8 mouse cellular contexts compared by ENCODE assay signal in genomic region chr6:89595777-89596146, GRCm38 (mm10). TPM values are rescaled to one million over a fixed set of nuclear protein-coding genes. Genes with fewer than 3 reads are reported as not detected.
DNase-seq lines count a peak whose midpoint lies in the region; ATAC-seq and TF ChIP-seq lines count a peak whose summit lies in the region.

No protein-coding gene starts in this region.

- no peak for DNase-seq in lung, postnatal 0 days (ENCODE audit: low spot score)
- DNase-seq in lung, adult 2 months, result no peak
- no peak for DNase-seq in embryo, embryonic 10 days (ENCODE audit: low spot score)
- DNase-seq in right cerebral cortex, adult 2 months (ENCODE audit: low spot score in 2 of 2), result no peak

- H3K4me2 ChIP-seq in lung, postnatal 0 days (replicated peaks; ENCODE audit: low read depth, low read length), result peak overlapping the region; percentile 93; the same call in 1 of the 2 replicates
- H3K4me2 ChIP-seq in limb, embryonic 15.5 days, result peak overlapping the region; percentile 72
- peak overlapping the region; percentile 81 for H3K4me2 ChIP-seq in stomach, embryonic 16.5 days (ENCODE audit: low read depth, low read length)

- no peak overlapping the region for H3K27ac ChIP-seq in lung, postnatal 0 days (ENCODE audit: low read length)
- no peak overlapping the region for H3K27ac ChIP-seq in limb, embryonic 15.5 days
- no peak overlapping the region for H3K27ac ChIP-seq in stomach, embryonic 16.5 days (ENCODE audit: low read length)

- no peak for TF ChIP-seq EP300 in lung, postnatal 0 days (IDR thresholded peaks at IDR 0.05)

- peaks cover 12% of the 10 kb centered on the region for H3K4me1 ChIP-seq in erythroblast, embryonic 14.5 days (ENCODE audit: control insufficient read depth)
- 0 out of 2 replicates have a peak, but pooled peaks cover 4% of the 10 kb centered on the region for H3K4me1 ChIP-seq in lung, postnatal 0 days (ENCODE audit: insufficient read depth, low read depth, low read length)
- H3K4me1 ChIP-seq in lung, adult 2 months (ENCODE audit: control insufficient read depth, insufficient read depth, low read length), result peaks cover 3% of the 10 kb centered on the region; the same call in 1 of the 2 replicates
- H3K4me1 ChIP-seq in limb, embryonic 15.5 days, result 0 out of 2 replicates have a peak, but pooled peaks cover 3% of the 10 kb centered on the region
- H3K4me1 ChIP-seq in stomach, embryonic 16.5 days (ENCODE audit: control insufficient read depth, insufficient read depth, low read length), result no peaks in the 10 kb centered on the region

- H3K9me3 ChIP-seq in erythroblast, embryonic 14.5 days (ENCODE audit: control insufficient read depth, low read length), result peaks cover 4% of the 10 kb centered on the region
- H3K9me3 ChIP-seq in lung, postnatal 0 days (ENCODE audit: low read length), result 0 out of 2 replicates have a peak, but pooled peaks cover 4% of the 10 kb centered on the region
- H3K9me3 ChIP-seq in limb, embryonic 15.5 days, result no peaks in the 10 kb centered on the region
- H3K9me3 ChIP-seq in stomach, embryonic 16.5 days (replicated peaks; ENCODE audit: control insufficient read depth, low read length), result no peaks in the 10 kb centered on the region

- no peak for ATAC-seq in erythroblast, adult 5-6 weeks (replicated peaks; ENCODE audit: low FRiP score, poor library complexity, severe bottlenecking)
- no peak for ATAC-seq in lung, postnatal 0 days
- no peak; the same call in 1 of the 2 replicates for ATAC-seq in limb, embryonic 15.5 days (ENCODE audit: insufficient number of reproducible peaks, low FRiP score, low TSS enrichment, low read depth)
- no peak for ATAC-seq in stomach, embryonic 16.5 days (ENCODE audit: insufficient read depth, low FRiP score)

- no peak for TF ChIP-seq POLR2A in lung, adult 2 months (IDR thresholded peaks at IDR 0.05; ENCODE audit: borderline replicate concordance, extremely low read depth, low read depth, low read length)

- no peak for TF ChIP-seq CTCF in lung, postnatal 0 days (IDR thresholded peaks at IDR 0.05)
- no peak for TF ChIP-seq CTCF in lung, adult 2 months (IDR thresholded peaks at IDR 0.05; ENCODE audit: insufficient read depth, low read length)

- H3K27me3 ChIP-seq in erythroblast, embryonic 14.5 days (ENCODE audit: control insufficient read depth), result no peaks in the 10 kb centered on the region
- H3K27me3 ChIP-seq in lung, postnatal 0 days (replicated peaks; ENCODE audit: insufficient read depth, low read length), result no peaks in the 10 kb centered on the region
- no peaks in the 10 kb centered on the region for H3K27me3 ChIP-seq in limb, embryonic 15.5 days
- H3K27me3 ChIP-seq in stomach, embryonic 16.5 days (ENCODE audit: control insufficient read depth, insufficient read depth, low read length), result no peaks in the 10 kb centered on the region

- H3K9ac ChIP-seq in lung, postnatal 0 days (replicated peaks; ENCODE audit: low read depth), result no peak overlapping the region
- H3K9ac ChIP-seq in limb, embryonic 15.5 days, result no peak overlapping the region
- H3K9ac ChIP-seq in stomach, embryonic 16.5 days (ENCODE audit: low read length), result no peak overlapping the region

- peak overlapping the region; percentile 71 for H3K4me3 ChIP-seq in erythroblast, embryonic 14.5 days (replicated peaks)
- no peak overlapping the region; the same call in 1 of the 2 replicates for H3K4me3 ChIP-seq in lung, postnatal 0 days (ENCODE audit: low read depth, low read length)
- H3K4me3 ChIP-seq in lung, adult 2 months (replicated peaks; ENCODE audit: extremely low read depth, low read depth, low read length), result no peak overlapping the region
- peak overlapping the region; percentile 79 for H3K4me3 ChIP-seq in limb, embryonic 15.5 days
- peak overlapping the region; percentile 83 for H3K4me3 ChIP-seq in stomach, embryonic 16.5 days (replicated peaks; ENCODE audit: low read length)

- no peaks in the 10 kb centered on the region for H3K36me3 ChIP-seq in erythroblast, embryonic 14.5 days (ENCODE audit: control insufficient read depth)
- H3K36me3 ChIP-seq in lung, postnatal 0 days (ENCODE audit: insufficient read depth, low read length), result no peaks in the 10 kb centered on the region
- no peaks in the 10 kb centered on the region for H3K36me3 ChIP-seq in limb, embryonic 15.5 days
- H3K36me3 ChIP-seq in stomach, embryonic 16.5 days (ENCODE audit: control insufficient read depth, insufficient read depth, low read length), result no peaks in the 10 kb centered on the region

- WGBS in lung, postnatal 0 days, result 26% methylated on average over 5 of the region's 5 CpGs
- WGBS in lung, adult 2 months, result 29% methylated on average over 5 of the region's 5 CpGs
- WGBS in limb, embryonic 15.5 days, result 22% methylated on average over 5 of the region's 5 CpGs
- 23% methylated on average over 5 of the region's 5 CpGs for WGBS in stomach, embryonic 16.5 days

RNA-seq across cellular contexts. Expression of gene Chchd6, which starts 0.3 kb away (rescaled TPM):
- polyA plus RNA-seq in erythroblast, embryonic 14.5 days (2012), result 1.6 and 2.0 TPM in 2 replicates
- 3.8 TPM in 1 of 2 replicates, not detected in the other for total RNA-seq in erythroblast, adult 5-6 weeks (2015; ENCODE audit: low replicate concordance)
- total RNA-seq in erythroblast, adult 5-6 weeks (2017; ENCODE audit: low replicate concordance), result 1.7 TPM in 1 of 2 replicates, not detected in the other
- 24.6 and 25.0 TPM in 2 replicates for polyA plus RNA-seq in lung, postnatal 0 days (2015; fragmentation: Nextera tagmentation; extraction: Ambion mirVana)
- polyA plus RNA-seq in lung, adult 2 months (2012; rRNA removed), result 55.4 and 60.1 TPM in 2 replicates
- polyA plus RNA-seq in limb, embryonic 15.5 days (2015; fragmentation: Nextera tagmentation; extraction: Ambion mirVana), result 48.9 and 49.4 TPM in 2 replicates
- 38.0 and 41.2 TPM in 2 replicates for polyA plus RNA-seq in stomach, embryonic 16.5 days (2015; fragmentation: Nextera tagmentation; extraction: Ambion mirVana)

RNA-seq across cellular contexts. Expression of gene Txnrd3, which starts 48.0 kb away (rescaled TPM):
- polyA plus RNA-seq in erythroblast, embryonic 14.5 days (2012), result not detected in 2 replicates
- 1.5 and 1.7 TPM in 2 replicates for total RNA-seq in erythroblast, adult 5-6 weeks (2015; ENCODE audit: low replicate concordance)
- total RNA-seq in erythroblast, adult 5-6 weeks (2017; ENCODE audit: low replicate concordance), result 0.77 and 1.8 TPM in 2 replicates
- 20.6 and 26.3 TPM in 2 replicates for polyA plus RNA-seq in lung, postnatal 0 days (2015; fragmentation: Nextera tagmentation; extraction: Ambion mirVana)
- 13.8 and 15.5 TPM in 2 replicates for polyA plus RNA-seq in lung, adult 2 months (2012; rRNA removed)
- polyA plus RNA-seq in limb, embryonic 15.5 days (2015; fragmentation: Nextera tagmentation; extraction: Ambion mirVana), result 8.2 and 8.6 TPM in 2 replicates
- polyA plus RNA-seq in stomach, embryonic 16.5 days (2015; fragmentation: Nextera tagmentation; extraction: Ambion mirVana), result 6.6 and 8.0 TPM in 2 replicates

Comparison
In these comparisons a context has a peak if more than half of its experiments do, and no peak if none do; other contexts are left out.
1. H3K4me3 ChIP-seq: peak in erythroblast, embryonic 14.5 days (single experiment), limb, embryonic 15.5 days (single experiment) and stomach, embryonic 16.5 days (single experiment); none in lung, postnatal 0 days (single experiment) and lung, adult 2 months (single experiment).
2. Peak in every context shown above with its lines, with median percentiles within 50 percentile points of each other: H3K4me2 ChIP-seq.